Mouse (Mus musculus): ENCODE data around the gene Basp1.
A peak's percentile ranks its signal among the peaks of the same experiment; 100 is the strongest.

Gene Basp1

GRCm38 (mm10) chr15:25420266-25420665 is 6.7 kb upstream of the Basp1 start:
- DNase-seq (ENCODE audit: low read depth in 2 of 2, low spot score in 2 of 2) = no peak

GRCm38 (mm10) chr15:25416367-25416766 is 2.8 kb upstream of the Basp1 start:
- DNase-seq (ENCODE audit: low read depth in 2 of 2, low spot score in 2 of 2) = no peak

- no peak for DNase-seq (ENCODE audit: low read depth in 2 of 2, low spot score in 2 of 2)
Measured at GRCm38 (mm10) chr15:25415958-25416357, 2.4 kb upstream of the Basp1 start.

GRCm38 (mm10) chr15:25414747-25415119 is 1.2 kb upstream of the Basp1 start:
- peak; percentile 73 to 83 for DNase-seq (ENCODE audit: low read depth in 2 of 2, low spot score in 2 of 2)

GRCm38 (mm10) chr15:25414011-25414746 is 615 bp upstream of the Basp1 start:
- DNase-seq (ENCODE audit: low read depth in 2 of 2, low spot score in 2 of 2) = peak; percentile 26 to 42

- DNase-seq (ENCODE audit: low read depth in 2 of 2, low spot score in 2 of 2) = peak in 1 of 2 experiments; percentile 6
Measured at GRCm38 (mm10) chr15:25412761-25413261, 753 bp downstream of the Basp1 start.

- DNase-seq (ENCODE audit: low read depth in 2 of 2, low spot score in 2 of 2) = peak; percentile 24 to 26
Measured at GRCm38 (mm10) chr15:25412171-25412641, 1.4 kb downstream of the Basp1 start.

- no peak for DNase-seq (ENCODE audit: low read depth in 2 of 2, low spot score in 2 of 2)
Measured at GRCm38 (mm10) chr15:25411461-25411860, 2.1 kb downstream of the Basp1 start.

- DNase-seq (ENCODE audit: low read depth in 2 of 2, low spot score in 2 of 2) = peak; percentile 13 to 20
Measured at GRCm38 (mm10) chr15:25405926-25406325, 7.6 kb downstream of the Basp1 start.

GRCm38 (mm10) chr15:25403879-25404278 is 9.7 kb downstream of the Basp1 start:
- DNase-seq (ENCODE audit: low read depth in 2 of 2, low spot score in 2 of 2) = no peak

GRCm38 (mm10) chr15:25402001-25402400 is 11.6 kb downstream of the Basp1 start:
- DNase-seq (ENCODE audit: low read depth in 2 of 2, low spot score in 2 of 2) = no peak

- DNase-seq (ENCODE audit: low read depth in 2 of 2, low spot score in 2 of 2) = no peak
Measured at GRCm38 (mm10) chr15:25400276-25400675, 13.3 kb downstream of the Basp1 start.

- no peak for DNase-seq (ENCODE audit: low read depth in 2 of 2, low spot score in 2 of 2)
Measured at GRCm38 (mm10) chr15:25395912-25396590, 17.5 kb downstream of the Basp1 start.

- no peak for DNase-seq (ENCODE audit: low read depth in 2 of 2, low spot score in 2 of 2)
Measured at GRCm38 (mm10) chr15:25392525-25393099, 21.0 kb downstream of the Basp1 start.

- DNase-seq (ENCODE audit: low read depth in 2 of 2, low spot score in 2 of 2) = no peak
Measured at GRCm38 (mm10) chr15:25391210-25391609, 22.4 kb downstream of the Basp1 start.

GRCm38 (mm10) chr15:25387572-25387971 is 26.0 kb downstream of the Basp1 start:
- DNase-seq (ENCODE audit: low read depth in 2 of 2, low spot score in 2 of 2) = no peak

GRCm38 (mm10) chr15:25380051-25380450 is 33.5 kb downstream of the Basp1 start:
- DNase-seq (ENCODE audit: low read depth in 2 of 2, low spot score in 2 of 2) = no peak

GRCm38 (mm10) chr15:25378707-25379106 is 34.9 kb downstream of the Basp1 start:
- DNase-seq (ENCODE audit: low read depth in 2 of 2, low spot score in 2 of 2) = no peak

GRCm38 (mm10) chr15:25376914-25377313 is 36.6 kb downstream of the Basp1 start:
- DNase-seq (ENCODE audit: low read depth in 2 of 2, low spot score in 2 of 2) = no peak

GRCm38 (mm10) chr15:25373486-25373885 is 40.1 kb downstream of the Basp1 start:
- no peak for DNase-seq (ENCODE audit: low read depth in 2 of 2, low spot score in 2 of 2)

GRCm38 (mm10) chr15:25369522-25369921 is 44.0 kb downstream of the Basp1 start:
- DNase-seq (ENCODE audit: low read depth in 2 of 2, low spot score in 2 of 2) = no peak

- DNase-seq (ENCODE audit: low read depth in 2 of 2, low spot score in 2 of 2) = no peak
Measured at GRCm38 (mm10) chr15:25365503-25365902, 48.1 kb downstream of the Basp1 start.

Data from CD8-positive naive resting alpha-beta T cell, adult 2 months (primary cell).